Mouse (Mus musculus) G1E (cell line): ENCODE data around the gene Rxrb.

Source experiments
- CTCF ChIP-seq: IDR thresholded peaks from 2 replicates; pipeline ENCODE4 v1.5.1; 2012; ENCODE audit warnings: low read depth, low read length, inconsistent platforms, mixed read lengths
- GATA1 ChIP-seq: IDR thresholded peaks from 2 replicates; pipeline ENCODE4 v1.6.1; 2012; ENCODE audit warnings: borderline replicate concordance, low read length, inconsistent platforms, mixed read lengths
- GATA2 ChIP-seq: IDR thresholded peaks from 2 replicates; pipeline ENCODE4 v1.6.1; 2012; ENCODE audit warnings: low read depth, low read length, inconsistent platforms, borderline replicate concordance
- POLR2AphosphoS5 ChIP-seq: IDR thresholded peaks from 2 replicates; pipeline ENCODE4 v1.6.1; 2012; ENCODE audit warnings: low read depth, low read length, inconsistent platforms; ENCODE audit not compliant: insufficient replicate concordance
- TAL1 ChIP-seq: conservative IDR thresholded peaks from 2 replicates; pipeline ENCODE4 v1.6.1; 2012; ENCODE audit warnings: low read depth, low read length, inconsistent platforms, mixed read lengths

DNA sequence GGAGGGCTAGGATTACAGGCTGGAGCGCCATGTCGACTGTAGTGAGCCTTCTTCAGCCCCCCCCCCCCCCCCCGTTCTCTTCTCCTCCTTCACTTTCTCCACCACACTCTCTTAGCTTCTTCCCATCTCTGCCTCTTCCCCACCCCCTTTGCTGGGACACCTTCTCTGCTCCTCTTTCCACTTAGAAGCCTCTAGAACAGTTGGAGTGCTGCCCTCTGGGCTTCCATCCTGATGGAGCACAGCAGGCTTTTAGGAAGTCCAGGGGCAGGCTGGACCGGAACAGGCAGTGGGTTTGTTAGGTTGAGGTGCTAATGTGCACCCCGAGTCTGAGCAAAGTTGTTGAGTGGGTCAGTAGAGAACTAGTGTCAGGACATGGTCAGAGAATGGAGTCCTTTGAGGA, 21.5 kb upstream of the Rxrb start:
- TF ChIP-seq CTCF (no peak), GATA1 (no peak), TAL1 (no peak), POLR2AphosphoS5 (no peak), GATA2 (no peak)
